Mouse (Mus musculus) liver, embryonic 13.5 days (tissue): Measurements from ENCODE around the gene Cish. TPM values are rescaled to one million over a fixed set of nuclear protein-coding genes. Genes with fewer than 3 reads are reported as not detected.

Source experiments
- ATAC-seq: fragments of 200-750 bp; cut with Nextera tagmentation; 2 replicates; pipeline ENCODE4 v1.8.0; 2017; ENCODE audit warnings: low read depth, mild to moderate bottlenecking, moderate number of reproducible peaks, moderate library complexity
- DNase-seq: peaks from one replicate; pipeline ENCODE4 v3.0.0; 2022
- H3K27ac ChIP-seq: fragments of 300-500 bp; sonication (generic); 2 replicates; pipeline ENCODE4 v1.5.1; 2015; ENCODE audit warnings: moderate library complexity, mild to moderate bottlenecking, inconsistent platforms
- H3K27me3 ChIP-seq: fragments of 300-500 bp; sonication (generic); 2 replicates; pipeline ENCODE4 v1.6.1; 2015; ENCODE audit warnings: mild to moderate bottlenecking, inconsistent platforms
- H3K36me3 ChIP-seq: fragments of 300-500 bp; sonication (generic); 2 replicates; pipeline ENCODE4 v1.6.1; 2015; ENCODE audit warnings: mild to moderate bottlenecking, inconsistent platforms
- H3K4me1 ChIP-seq: fragments of 300-500 bp; sonication (generic); replicated peaks from 2 replicates; pipeline ENCODE4 v1.6.1; 2015; ENCODE audit warnings: inconsistent platforms
- H3K4me2 ChIP-seq: fragments of 300-500 bp; sonication (generic); 2 replicates; pipeline ENCODE4 v1.6.1; 2015; ENCODE audit warnings: inconsistent platforms, mild to moderate bottlenecking, moderate library complexity
- H3K4me3 ChIP-seq: fragments of 300-500 bp; sonication (generic); replicated peaks from 2 replicates; pipeline ENCODE4 v1.5.1; 2015; ENCODE audit warnings: mild to moderate bottlenecking, inconsistent platforms
- H3K9ac ChIP-seq: fragments of 300-500 bp; sonication (generic); 2 replicates; pipeline ENCODE4 v1.6.1; 2015; ENCODE audit warnings: mild to moderate bottlenecking, inconsistent platforms
- H3K9me3 ChIP-seq: fragments of 300-500 bp; sonication (generic); replicated peaks from 2 replicates; pipeline ENCODE4 v1.6.1; 2016; ENCODE audit warnings: inconsistent platforms
- WGBS: fragments of 180-500 bp; shearing (Covaris S2); methylation state at CpG from one replicate; pipeline ENCODE4 v1.1.7; 2015; ENCODE audit not compliant: insufficient replicate concordance; 5-methylcytosine and 5-hydroxymethylcytosine counted together
- polyA plus RNA-seq: library from polyadenylated mRNA; unstranded; fragments of >200 nt; fragmentation: Nextera tagmentation; extraction: Ambion mirVana; gene quantifications from 2 replicates; pipeline ENCODE4 v1.2.1, GENCODE M21; 2015

Gene Cish
- polyA plus RNA-seq, 1 experiment from 2014 or later = 10.7 TPM

DNA sequence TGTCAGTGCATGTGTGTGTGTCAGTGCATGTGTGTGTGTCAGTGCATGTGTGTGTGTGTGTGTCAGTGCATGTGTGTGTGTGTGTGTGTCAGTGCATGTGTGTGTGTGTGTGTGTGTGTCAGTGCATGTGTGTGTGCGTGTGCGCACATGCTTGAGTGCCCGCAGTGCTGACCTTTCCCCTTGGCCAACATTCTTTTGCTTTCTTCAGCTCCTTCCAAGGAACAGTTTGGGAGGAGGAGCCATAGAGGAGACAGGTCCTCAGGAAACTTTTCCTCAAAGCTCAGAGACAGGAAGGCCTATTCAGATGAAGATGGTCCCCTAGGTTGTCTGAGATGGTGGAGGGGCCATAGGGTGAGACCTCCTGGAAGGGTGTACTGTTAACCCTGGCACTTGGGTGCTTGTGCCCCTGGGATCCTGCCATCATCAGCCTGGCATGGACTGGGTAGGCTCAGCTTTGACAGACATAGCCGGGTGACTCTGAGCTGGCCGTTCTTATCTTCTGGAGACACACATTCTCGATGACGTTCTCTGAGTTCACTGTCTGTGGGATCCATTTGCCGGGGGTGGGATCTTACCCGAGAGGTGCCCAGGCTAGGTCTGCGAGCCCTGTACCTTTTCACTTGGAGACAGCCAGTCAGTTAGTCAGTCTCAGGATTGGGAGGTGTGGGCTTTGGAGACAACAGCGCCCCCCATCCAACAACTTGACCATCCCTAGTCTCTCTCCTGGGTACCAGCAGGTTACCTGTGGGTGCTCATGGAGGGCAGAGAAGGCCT, 11.5 kb downstream of the Cish start:
- H3K4me3 ChIP-seq = peak overlapping the region; percentile 14; the same call in 1 of the 2 replicates
- peak; percentile 89 for ATAC-seq
- H3K4me1 ChIP-seq = peaks cover 87% of the 10 kb centered on the region
- peak overlapping the region; percentile 55 for H3K4me2 ChIP-seq
- no peaks in the 10 kb centered on the region for H3K9me3 ChIP-seq
- H3K9ac ChIP-seq = peak overlapping the region; percentile 64
- peaks cover 6% of the 10 kb centered on the region for H3K36me3 ChIP-seq
- H3K27ac ChIP-seq = peak overlapping the region; percentile 78
- peak; percentile 51 for DNase-seq
- 33% methylated on average over 11 of the region's 11 CpGs for WGBS
- H3K27me3 ChIP-seq = no peaks in the 10 kb centered on the region

DNA sequence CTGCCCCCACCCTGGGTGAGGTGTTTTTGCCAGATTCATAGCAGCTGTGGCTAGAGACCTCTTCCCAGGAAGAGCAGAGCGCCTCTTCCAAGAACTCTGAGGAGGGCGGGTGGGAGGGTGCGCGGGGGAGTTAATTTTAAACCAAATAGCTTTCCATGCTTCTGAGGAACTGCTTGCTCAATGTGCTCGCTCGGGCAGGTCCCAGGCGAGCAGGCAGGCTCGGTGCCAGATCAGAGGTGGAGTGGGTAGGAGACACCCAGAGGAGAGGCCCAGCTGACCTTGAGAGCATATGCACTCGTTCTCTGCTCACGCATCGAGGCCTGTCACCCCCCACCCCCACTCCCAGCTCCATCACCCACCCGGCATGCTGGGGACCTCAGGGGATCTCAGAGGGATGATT, 12.1 kb downstream of the Cish start:
- Histone ChIP-seq H3K9me3 (no peaks in the 10 kb centered on the region), H3K4me3 (peak overlapping the region; percentile 14; the same call in 1 of the 2 replicates), H3K4me2 (peak overlapping the region; percentile 55), H3K9ac (peak overlapping the region; percentile 64), H3K27ac (peak overlapping the region; percentile 78), H3K4me1 (peaks cover 87% of the 10 kb centered on the region), H3K36me3 (0 out of 2 replicates have a peak, but pooled peaks cover 4% of the 10 kb centered on the region), H3K27me3 (no peaks in the 10 kb centered on the region)
- peak; percentile 22 for ATAC-seq
- DNase-seq = no peak
- 29% methylated on average over 12 of the region's 12 CpGs for WGBS

DNA sequence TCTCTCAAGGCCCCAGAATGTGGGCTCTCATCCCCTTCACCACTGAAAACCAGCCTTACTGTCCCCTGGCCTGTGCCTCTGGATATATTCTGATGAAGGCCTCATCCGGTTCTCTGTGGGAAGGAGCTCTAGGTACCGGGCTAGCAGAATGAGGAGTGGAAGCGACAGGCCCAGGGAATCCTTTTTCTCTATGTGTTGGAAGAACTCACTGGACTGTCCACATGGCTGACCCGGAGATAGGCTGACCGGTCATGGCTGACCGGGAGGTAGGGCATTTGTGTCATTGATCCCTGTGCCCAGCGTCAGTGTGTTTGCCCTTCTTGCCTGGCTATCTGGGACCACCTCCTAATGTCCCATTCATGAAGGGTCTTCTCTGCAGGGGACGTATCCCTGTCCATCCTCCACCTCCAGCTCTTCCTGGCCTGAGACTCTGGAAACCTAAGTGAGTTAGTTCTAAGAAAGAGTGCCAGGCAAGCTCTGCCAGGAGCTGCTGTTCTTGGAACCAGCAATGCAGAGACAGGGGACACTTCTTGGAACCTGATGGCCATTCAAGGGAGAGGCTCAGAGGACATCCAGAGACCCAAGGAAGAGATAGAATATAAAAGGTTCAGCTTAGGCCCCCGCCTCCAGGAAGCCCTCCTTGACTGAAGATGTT, 12.6 kb downstream of the Cish start:
- peaks cover 87% of the 10 kb centered on the region for H3K4me1 ChIP-seq
- no peak for DNase-seq
- ATAC-seq = no peak
- H3K9ac ChIP-seq = peak overlapping the region; percentile 64
- H3K4me3 ChIP-seq = no peak overlapping the region
- 0 out of 2 replicates have a peak overlapping the region, but pooled peaks have one; percentile 78 for H3K27ac ChIP-seq
- no peaks in the 10 kb centered on the region for H3K9me3 ChIP-seq
- H3K4me2 ChIP-seq = peak overlapping the region; percentile 55
- H3K27me3 ChIP-seq = no peaks in the 10 kb centered on the region
- 0 out of 2 replicates have a peak, but pooled peaks cover 3% of the 10 kb centered on the region for H3K36me3 ChIP-seq
- 81% methylated on average over 9 of the region's 9 CpGs for WGBS

DNA sequence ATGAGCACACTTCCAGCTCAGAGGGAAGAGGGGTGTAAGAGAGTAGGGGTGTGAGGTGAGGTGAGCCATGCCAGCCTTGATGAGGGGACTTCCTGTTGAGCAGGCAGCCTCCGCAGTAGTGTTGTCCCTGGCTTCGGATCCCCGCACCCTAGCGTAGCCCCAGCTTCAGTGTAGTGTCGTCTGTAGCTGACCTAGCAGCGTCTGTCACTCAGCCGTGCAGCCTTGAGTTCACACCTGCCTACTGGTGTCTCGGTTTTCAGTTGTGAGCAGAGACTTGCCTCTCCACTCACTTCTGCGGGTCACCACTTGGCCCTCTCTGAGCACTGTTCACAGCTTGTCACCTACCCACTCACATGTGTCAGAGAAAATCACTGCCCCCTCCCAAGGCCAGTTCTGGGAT, 13.3 kb downstream of the Cish start:
- no peaks in the 10 kb centered on the region for H3K27me3 ChIP-seq
- no peaks in the 10 kb centered on the region for H3K9me3 ChIP-seq
- no peaks in the 10 kb centered on the region for H3K36me3 ChIP-seq
- H3K27ac ChIP-seq = no peak overlapping the region
- H3K4me2 ChIP-seq = no peak overlapping the region
- no peak for ATAC-seq
- no peak overlapping the region for H3K4me3 ChIP-seq
- H3K9ac ChIP-seq = no peak overlapping the region
- WGBS = 81% methylated on average over 9 of the region's 9 CpGs
- DNase-seq = no peak
- peaks cover 87% of the 10 kb centered on the region for H3K4me1 ChIP-seq

DNA sequence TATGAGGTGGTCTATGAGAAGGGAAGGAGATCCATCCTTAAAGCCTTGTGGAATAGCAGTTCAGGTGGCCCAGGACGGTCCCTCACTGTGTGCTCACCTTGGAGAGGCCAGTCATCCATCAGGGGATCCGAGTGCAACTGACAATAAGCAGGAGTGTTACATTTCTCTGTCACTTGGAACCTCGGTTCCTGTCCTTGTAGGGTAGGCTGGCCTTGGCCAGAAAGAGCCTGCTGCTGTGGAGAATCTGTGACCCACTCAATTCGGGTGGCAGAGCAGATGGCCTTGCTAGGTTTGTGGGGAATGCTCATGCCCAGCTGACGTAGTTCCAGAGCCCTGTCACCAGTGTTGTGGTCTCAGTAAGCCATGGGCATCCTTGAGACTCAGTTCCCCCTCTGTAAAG, 13.8 kb downstream of the Cish start:
- 71% methylated on average over 5 of the region's 5 CpGs for WGBS
- H3K36me3 ChIP-seq = no peaks in the 10 kb centered on the region
- no peak for DNase-seq
- no peak overlapping the region for H3K9ac ChIP-seq
- no peaks in the 10 kb centered on the region for H3K9me3 ChIP-seq
- H3K4me1 ChIP-seq = peaks cover 82% of the 10 kb centered on the region
- ATAC-seq = no peak
- no peak overlapping the region for H3K4me3 ChIP-seq
- H3K27ac ChIP-seq = no peak overlapping the region
- no peak overlapping the region for H3K4me2 ChIP-seq
- no peaks in the 10 kb centered on the region for H3K27me3 ChIP-seq

DNA sequence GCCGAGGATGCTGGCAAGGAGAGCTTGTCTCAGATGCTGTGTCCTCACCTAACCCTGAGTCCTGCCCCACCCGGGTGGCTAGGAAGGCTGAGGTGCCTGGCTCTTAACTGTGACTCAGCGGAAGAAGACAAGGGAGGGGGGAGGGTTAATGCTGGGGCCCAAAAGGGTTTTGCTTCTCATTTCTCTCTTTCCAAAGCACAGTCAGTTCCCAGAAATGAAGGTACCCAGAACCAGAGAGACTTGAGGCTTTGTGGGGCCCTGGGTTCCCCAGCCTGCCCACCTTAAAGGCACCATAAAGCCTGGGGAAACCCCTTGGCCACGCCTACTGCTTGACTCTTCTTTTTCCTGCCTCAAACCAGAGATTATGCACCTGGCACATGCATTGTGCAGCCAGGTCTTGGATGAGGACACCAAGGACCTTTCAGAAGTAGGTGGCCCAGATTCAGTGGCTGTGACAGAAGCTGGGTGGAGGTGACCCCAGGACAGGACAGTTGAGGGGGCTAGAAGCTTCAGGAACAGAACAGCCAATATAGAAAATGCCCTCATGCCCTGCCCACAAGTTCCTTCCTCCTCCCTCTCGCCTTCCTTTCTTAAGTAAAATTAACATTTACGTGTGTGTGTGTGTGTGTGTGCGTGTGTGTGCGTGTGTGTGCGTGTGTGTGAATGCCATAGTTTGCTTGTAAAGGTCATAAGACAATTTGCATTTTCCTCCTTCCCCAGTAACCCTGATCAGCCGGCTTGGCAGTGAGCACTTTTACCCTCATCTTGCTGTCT, 17.2 kb downstream of the Cish start:
- WGBS = 17% methylated on average over 10 of the region's 10 CpGs
- Histone ChIP-seq H3K9me3 (no peaks in the 10 kb centered on the region), H3K4me3 (peak overlapping the region; percentile 2; the same call in 1 of the 2 replicates), H3K27me3 (no peaks in the 10 kb centered on the region), H3K4me1 (peaks cover 49% of the 10 kb centered on the region), H3K9ac (peak overlapping the region; percentile 19; the same call in 1 of the 2 replicates), H3K27ac (peak overlapping the region; percentile 74), H3K4me2 (peak overlapping the region; percentile 51), H3K36me3 (no peaks in the 10 kb centered on the region)
- DNase-seq (peak; percentile 50), ATAC-seq (peak; percentile 88)

DNA sequence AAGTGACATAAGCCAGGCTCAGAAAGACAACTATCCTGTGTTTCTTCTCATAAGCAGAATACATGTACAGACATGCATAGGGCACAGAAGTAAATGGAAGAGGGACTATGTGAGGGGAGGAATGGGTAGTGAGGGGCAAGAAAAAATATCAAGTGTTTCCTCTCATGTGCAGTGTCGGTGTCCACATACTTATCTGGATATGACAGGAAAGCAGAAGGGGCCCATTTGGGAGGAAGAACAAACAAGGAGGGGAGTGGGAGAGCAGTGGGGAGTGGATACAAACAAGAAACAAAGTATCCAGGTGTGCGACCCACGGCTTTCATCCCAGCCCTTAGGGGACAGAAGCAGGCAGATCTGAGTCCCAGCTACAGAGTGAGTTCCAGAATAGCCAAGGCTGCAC, 18.1 kb downstream of the Cish start:
- 26% methylated on average over 3 of the region's 3 CpGs for WGBS
- no peak for ATAC-seq
- Histone ChIP-seq H3K4me1 (peaks cover 39% of the 10 kb centered on the region), H3K27me3 (no peaks in the 10 kb centered on the region), H3K36me3 (no peaks in the 10 kb centered on the region), H3K4me2 (no peak overlapping the region), H3K27ac (no peak overlapping the region), H3K4me3 (no peak overlapping the region), H3K9ac (no peak overlapping the region), H3K9me3 (no peaks in the 10 kb centered on the region)
- DNase-seq = no peak

DNA sequence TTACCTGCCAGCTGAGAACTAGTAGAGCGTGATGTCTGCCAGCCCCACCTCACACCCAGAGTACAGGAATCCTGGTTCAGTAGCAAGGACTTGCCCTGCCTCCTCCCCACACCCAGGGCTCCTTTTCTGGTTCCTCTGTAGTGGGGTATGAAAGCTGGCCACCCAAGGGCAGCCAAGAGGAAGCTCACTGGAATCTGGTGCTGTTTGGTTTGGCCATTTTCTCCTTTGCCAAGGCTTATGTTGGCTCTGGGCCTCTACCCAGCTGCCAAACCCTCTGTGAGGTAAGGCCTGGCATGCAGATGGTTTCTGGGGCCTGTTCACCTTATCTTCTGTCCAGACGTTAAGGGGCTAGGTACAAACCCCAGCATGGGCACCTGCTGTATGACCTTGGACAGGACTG, 20.0 kb downstream of the Cish start:
- Histone ChIP-seq H3K36me3 (no peaks in the 10 kb centered on the region), H3K4me1 (peaks cover 33% of the 10 kb centered on the region), H3K27ac (no peak overlapping the region), H3K9ac (no peak overlapping the region), H3K9me3 (no peaks in the 10 kb centered on the region), H3K4me3 (no peak overlapping the region), H3K27me3 (no peaks in the 10 kb centered on the region), H3K4me2 (no peak overlapping the region)
- DNase-seq (no peak), ATAC-seq (no peak)
- 65% methylated on average over 2 of the region's 2 CpGs for WGBS

DNA sequence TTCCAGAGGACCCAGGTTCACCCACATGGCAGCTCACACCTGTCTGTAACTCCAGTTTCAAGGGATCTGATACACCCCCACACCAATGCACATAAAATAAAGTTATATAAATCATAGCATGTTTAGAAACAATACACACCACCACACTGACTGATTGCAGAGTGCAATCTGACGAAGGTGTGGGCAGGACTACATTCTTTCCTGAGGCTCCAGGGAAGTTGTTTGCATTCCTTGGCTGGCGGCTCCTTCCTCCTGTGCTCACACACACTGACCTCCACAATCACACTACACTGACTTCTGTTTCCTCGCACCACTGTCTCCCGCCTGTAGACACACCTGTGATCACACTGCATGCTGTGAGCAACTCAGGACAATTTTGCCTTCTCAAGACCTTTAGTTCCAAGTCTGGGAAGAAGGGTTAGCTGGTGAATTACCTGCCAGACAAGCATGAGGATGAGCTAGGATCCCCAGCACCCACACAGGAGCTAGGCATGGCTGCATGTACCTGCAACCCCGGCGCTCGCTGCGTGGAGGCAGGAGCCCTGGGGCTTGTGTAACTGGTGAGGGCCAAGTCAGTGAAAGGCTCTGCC, 26.7 kb downstream of the Cish start:
- Histone ChIP-seq H3K4me1 (peaks cover 7% of the 10 kb centered on the region; the same call in 1 of the 2 replicates), H3K36me3 (no peaks in the 10 kb centered on the region)
- ATAC-seq = no peak

DNA sequence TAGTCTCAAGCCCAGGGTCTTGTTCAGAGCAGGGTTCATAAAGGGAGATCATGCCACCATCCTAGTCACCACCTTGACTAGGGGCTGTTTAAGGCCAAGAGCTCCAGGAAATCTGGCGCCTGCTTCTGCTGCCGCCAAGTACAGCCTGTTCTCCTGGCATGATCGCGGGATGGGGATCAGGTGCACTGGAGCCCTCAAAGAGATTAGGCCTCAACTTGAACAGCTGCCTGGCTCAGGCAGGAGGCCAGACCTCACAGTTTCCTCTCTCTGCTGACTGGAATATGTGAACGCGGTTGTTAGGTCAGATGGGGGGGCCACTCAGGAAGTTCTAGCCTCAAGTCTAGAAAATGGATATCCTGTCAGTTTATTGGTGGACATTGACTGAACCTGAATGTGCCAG, 27.7 kb downstream of the Cish start:
- ATAC-seq = no peak
- no peak overlapping the region for H3K27ac ChIP-seq
- no peak for DNase-seq

More for the DNA sequence above, 26.7 kb downstream of the Cish start:
- no peak for DNase-seq
- Histone ChIP-seq H3K27ac (no peak overlapping the region), H3K4me3 (no peak overlapping the region), H3K27me3 (no peaks in the 10 kb centered on the region; the same call in 1 of the 2 replicates), H3K9me3 (no peaks in the 10 kb centered on the region), H3K9ac (no peak overlapping the region), H3K4me2 (no peak overlapping the region)
- 75% methylated on average over 8 of the region's 8 CpGs for WGBS

More for the DNA sequence above, 27.7 kb downstream of the Cish start:
- H3K27me3 ChIP-seq = no peaks in the 10 kb centered on the region; the same call in 1 of the 2 replicates
- no peak overlapping the region for H3K9ac ChIP-seq
- H3K36me3 ChIP-seq = no peaks in the 10 kb centered on the region
- H3K9me3 ChIP-seq = no peaks in the 10 kb centered on the region
- no peak overlapping the region for H3K4me2 ChIP-seq
- no peak overlapping the region for H3K4me3 ChIP-seq
- peaks cover 7% of the 10 kb centered on the region; the same call in 1 of the 2 replicates for H3K4me1 ChIP-seq
- 36% methylated on average over 6 of the region's 6 CpGs for WGBS
